Mouse (Mus musculus): ENCODE results near the gene Ugt1a10. TPM values are rescaled to one million over a fixed set of nuclear protein-coding genes. Genes with fewer than 3 reads are reported as not detected.
A peak's percentile ranks its signal among the peaks of the same experiment; 100 is the strongest.

The Ugt1a10 gene
- polyA plus RNA-seq, 1 experiment from 2014 or later: not detected

DNA sequence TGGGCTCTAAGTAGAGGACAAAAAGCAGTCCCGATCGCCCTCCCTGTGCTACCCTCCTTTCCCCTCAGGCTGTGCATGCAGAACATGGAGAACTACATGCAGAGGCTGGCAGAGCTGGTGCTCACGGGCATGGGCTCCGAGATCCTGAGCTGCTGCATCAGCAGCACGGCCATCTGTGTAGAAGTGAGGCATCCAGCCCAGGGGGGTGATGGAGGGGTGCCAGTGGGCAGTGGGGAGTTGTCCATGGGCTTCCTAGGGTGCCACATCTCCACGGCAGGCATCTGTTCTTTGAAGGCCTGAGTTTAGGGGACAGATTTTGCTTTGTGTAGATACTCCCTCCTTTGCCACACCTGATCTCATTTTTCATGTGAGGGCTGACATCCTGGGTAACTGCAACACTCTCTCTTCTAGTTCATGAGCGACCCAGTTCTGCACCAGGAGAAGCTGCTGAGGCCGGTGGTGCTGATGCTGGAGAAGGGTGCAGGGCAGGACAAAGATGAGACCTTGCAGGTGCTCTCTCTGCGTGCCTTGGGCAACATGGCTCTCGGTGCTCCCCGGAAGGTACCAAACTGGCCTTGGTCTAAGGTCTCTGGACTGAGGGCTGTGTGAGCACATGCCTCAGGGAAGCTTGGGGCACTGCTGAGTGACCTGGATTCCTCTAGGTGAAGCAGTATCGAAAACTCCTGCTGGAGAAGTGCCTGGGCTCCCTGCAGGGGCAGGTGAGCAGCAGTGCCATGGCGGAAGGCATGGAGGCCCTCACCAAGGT lies 201.0 kb downstream of the Ugt1a10 start:
- Histone ChIP-seq H3K4me1 (replicated peaks; ENCODE audit: control insufficient read depth, insufficient read depth, low read length) (no peaks in the 10 kb centered on the region), H3K9me3 (ENCODE audit: control insufficient read depth, low read length) (peaks cover 64% of the 10 kb centered on the region), H3K4me3 (replicated peaks; ENCODE audit: low read length) (no peak overlapping the region), H3K36me3 (replicated peaks; ENCODE audit: control insufficient read depth, insufficient read depth) (peaks cover 12% of the 10 kb centered on the region; the same call in 1 of the 2 replicates), H3K27ac (no peak overlapping the region), H3K27me3 (ENCODE audit: control insufficient read depth, insufficient read depth, low read length) (no peaks in the 10 kb centered on the region), H3K9ac (no peak overlapping the region), H3K4me2 (replicated peaks) (no peak overlapping the region)
- DNase-seq (ENCODE audit: low spot score): no peak
- 81% methylated on average over 13 of the region's 13 CpGs for WGBS
- no peak for ATAC-seq (ENCODE audit: low FRiP score)

DNA sequence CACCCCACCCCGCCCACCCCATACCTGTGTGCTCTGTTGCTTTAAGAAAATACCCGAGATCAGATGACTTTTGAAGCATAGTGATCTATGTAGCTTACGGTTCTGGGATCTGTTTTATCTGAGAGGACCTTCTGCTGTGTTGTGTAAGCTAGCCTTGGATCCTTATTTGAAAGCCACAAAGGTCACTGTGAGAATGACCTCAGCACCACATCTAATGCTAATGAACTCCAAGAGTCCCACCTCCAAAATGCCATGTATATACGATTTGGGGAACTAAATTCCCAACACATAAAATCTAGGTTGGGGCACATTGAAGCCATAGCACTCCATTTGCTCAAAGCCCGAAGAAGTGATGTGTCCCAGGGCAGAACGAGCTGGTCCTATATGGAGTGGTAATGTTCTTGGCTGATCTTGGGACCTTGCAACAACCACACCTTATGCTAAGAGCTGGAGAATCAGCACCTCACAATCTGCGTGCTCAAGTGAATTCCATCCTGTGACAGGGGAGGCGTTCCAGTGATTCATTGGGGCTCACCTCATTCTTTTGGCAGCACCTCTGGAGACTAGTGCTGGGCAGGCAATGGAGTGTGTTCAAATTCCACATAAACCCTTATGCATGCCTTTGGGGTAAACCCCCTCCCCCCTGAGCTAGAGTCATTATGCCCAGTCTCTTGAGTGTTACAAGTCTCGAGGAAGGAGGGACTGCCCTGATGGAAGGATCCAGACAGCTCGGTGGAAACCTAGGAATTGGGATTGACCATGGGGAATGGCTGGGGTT lies 201.9 kb downstream of the Ugt1a10 start:
- Histone ChIP-seq H3K4me3 (replicated peaks; ENCODE audit: low read length) (no peak overlapping the region), H3K27ac (no peak overlapping the region), H3K4me2 (replicated peaks) (no peak overlapping the region), H3K27me3 (ENCODE audit: control insufficient read depth, insufficient read depth, low read length) (no peaks in the 10 kb centered on the region), H3K9me3 (ENCODE audit: control insufficient read depth, low read length) (peaks cover 58% of the 10 kb centered on the region), H3K4me1 (replicated peaks; ENCODE audit: control insufficient read depth, insufficient read depth, low read length) (no peaks in the 10 kb centered on the region), H3K9ac (no peak overlapping the region), H3K36me3 (replicated peaks; ENCODE audit: control insufficient read depth, insufficient read depth) (peaks cover 18% of the 10 kb centered on the region)
- ATAC-seq (ENCODE audit: low FRiP score) (no peak), DNase-seq (ENCODE audit: low spot score) (no peak)
- 81% methylated on average over 10 of the region's 10 CpGs for WGBS

DNA sequence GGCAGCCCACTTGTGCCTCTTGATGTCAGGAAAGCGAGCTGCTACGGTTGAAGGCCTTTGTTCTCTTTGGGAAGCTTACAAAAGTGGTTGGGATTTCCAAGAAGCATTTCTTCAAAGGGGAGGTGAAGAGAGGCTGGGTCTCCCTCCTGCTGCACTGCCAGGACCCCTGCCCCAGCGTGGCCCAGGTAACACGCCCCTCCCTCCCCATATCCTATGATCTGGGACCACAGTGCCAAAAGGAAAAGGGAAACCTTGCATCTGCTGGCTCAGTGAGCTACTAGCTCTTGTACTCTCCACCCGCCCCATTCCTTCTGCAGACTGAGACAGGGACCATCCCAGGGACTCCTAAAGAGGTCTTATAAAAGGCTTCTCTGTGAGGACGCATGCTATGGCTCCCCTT lies 202.5 kb downstream of the Ugt1a10 start:
- no peak for DNase-seq (ENCODE audit: low spot score)
- WGBS: 83% methylated on average over 6 of the region's 6 CpGs
- Histone ChIP-seq H3K36me3 (replicated peaks; ENCODE audit: control insufficient read depth, insufficient read depth) (peaks cover 24% of the 10 kb centered on the region), H3K4me1 (replicated peaks; ENCODE audit: control insufficient read depth, insufficient read depth, low read length) (no peaks in the 10 kb centered on the region), H3K4me3 (replicated peaks; ENCODE audit: low read length) (no peak overlapping the region), H3K4me2 (replicated peaks) (no peak overlapping the region), H3K27me3 (ENCODE audit: control insufficient read depth, insufficient read depth, low read length) (no peaks in the 10 kb centered on the region), H3K27ac (no peak overlapping the region), H3K9ac (no peak overlapping the region), H3K9me3 (ENCODE audit: control insufficient read depth, low read length) (peaks cover 52% of the 10 kb centered on the region)
- ATAC-seq (ENCODE audit: low FRiP score): no peak

DNA sequence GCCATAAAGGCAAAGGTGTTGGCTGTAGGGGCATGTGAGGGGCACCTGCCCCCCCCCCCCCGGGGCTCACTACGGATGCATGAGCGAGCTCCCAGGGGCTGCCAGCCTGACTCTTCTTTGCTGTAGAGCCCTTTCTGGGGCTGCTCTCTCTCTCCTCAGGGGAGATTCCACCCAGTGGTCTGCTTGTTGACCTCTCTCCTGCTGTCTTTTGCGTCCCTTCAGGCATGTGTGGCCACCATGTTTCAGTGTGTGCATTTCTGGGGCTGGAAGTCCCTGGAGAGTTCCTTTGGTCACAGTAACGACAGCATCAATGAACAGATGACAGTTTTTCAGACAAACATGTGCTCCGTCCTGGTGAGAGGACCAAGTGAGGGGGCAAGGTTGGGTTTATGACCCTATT lies 203.2 kb downstream of the Ugt1a10 start:
- ATAC-seq (ENCODE audit: low FRiP score): no peak

DNA sequence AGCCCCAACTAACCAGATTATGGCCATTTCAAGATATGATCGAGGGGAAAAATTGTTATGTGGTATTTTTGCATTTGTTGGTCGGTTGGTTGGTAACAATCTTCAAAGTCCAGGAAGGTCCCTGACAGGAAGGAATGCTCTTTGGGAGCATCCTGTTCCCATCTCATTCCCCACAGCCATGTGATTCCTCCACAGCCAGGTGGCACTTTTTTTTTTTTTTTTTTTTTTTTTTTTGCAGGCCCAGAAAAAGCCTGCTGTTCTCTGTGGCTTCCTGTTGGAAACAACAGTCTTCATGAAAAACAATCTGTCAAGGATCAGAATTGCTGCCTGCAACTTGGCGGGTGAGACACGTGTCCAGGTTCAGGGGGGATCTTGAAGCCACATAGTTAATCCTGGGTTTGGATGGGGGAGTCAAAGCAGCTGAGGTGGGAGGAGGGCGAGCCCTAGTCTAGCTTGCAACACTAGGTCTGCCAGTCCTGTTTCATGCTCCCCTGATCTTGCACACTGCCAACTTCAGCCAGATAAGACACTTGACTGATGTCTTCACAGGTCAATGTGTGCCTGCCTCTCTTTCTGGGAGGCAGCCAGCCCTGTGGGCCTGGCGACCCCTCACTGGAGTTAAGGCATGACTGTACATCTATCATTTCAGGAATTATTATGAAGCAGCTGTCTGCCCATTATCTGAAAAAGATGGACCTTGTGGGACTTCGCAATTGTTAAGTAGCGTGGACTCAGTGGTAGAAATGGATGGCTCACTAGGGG lies 203.9 kb downstream of the Ugt1a10 start:
- Histone ChIP-seq H3K27me3 (ENCODE audit: control insufficient read depth, insufficient read depth, low read length) (no peaks in the 10 kb centered on the region), H3K36me3 (replicated peaks; ENCODE audit: control insufficient read depth, insufficient read depth) (peaks cover 38% of the 10 kb centered on the region), H3K9ac (no peak overlapping the region), H3K9me3 (ENCODE audit: control insufficient read depth, low read length) (peaks cover 38% of the 10 kb centered on the region), H3K4me2 (replicated peaks) (no peak overlapping the region), H3K27ac (no peak overlapping the region), H3K4me1 (replicated peaks; ENCODE audit: control insufficient read depth, insufficient read depth, low read length) (no peaks in the 10 kb centered on the region), H3K4me3 (replicated peaks; ENCODE audit: low read length) (no peak overlapping the region)
- ATAC-seq (ENCODE audit: low FRiP score) (peak; percentile 1; the same call in 1 of the 2 replicates), DNase-seq (ENCODE audit: low spot score) (no peak)
- WGBS: 73% methylated on average over 8 of the region's 8 CpGs

More for the DNA sequence above, 203.2 kb downstream of the Ugt1a10 start:
- no peak for DNase-seq (ENCODE audit: low spot score)
- peaks cover 45% of the 10 kb centered on the region for H3K9me3 ChIP-seq (ENCODE audit: control insufficient read depth, low read length)
- H3K36me3 ChIP-seq (replicated peaks; ENCODE audit: control insufficient read depth, insufficient read depth): peaks cover 31% of the 10 kb centered on the region
- no peak overlapping the region for H3K9ac ChIP-seq
- no peak overlapping the region for H3K27ac ChIP-seq
- H3K4me2 ChIP-seq (replicated peaks): no peak overlapping the region
- no peaks in the 10 kb centered on the region for H3K4me1 ChIP-seq (replicated peaks; ENCODE audit: control insufficient read depth, insufficient read depth, low read length)
- H3K4me3 ChIP-seq (replicated peaks; ENCODE audit: low read length): no peak overlapping the region
- H3K27me3 ChIP-seq (ENCODE audit: control insufficient read depth, insufficient read depth, low read length): no peaks in the 10 kb centered on the region
- WGBS: 61% methylated on average over 6 of the region's 6 CpGs

DNA sequence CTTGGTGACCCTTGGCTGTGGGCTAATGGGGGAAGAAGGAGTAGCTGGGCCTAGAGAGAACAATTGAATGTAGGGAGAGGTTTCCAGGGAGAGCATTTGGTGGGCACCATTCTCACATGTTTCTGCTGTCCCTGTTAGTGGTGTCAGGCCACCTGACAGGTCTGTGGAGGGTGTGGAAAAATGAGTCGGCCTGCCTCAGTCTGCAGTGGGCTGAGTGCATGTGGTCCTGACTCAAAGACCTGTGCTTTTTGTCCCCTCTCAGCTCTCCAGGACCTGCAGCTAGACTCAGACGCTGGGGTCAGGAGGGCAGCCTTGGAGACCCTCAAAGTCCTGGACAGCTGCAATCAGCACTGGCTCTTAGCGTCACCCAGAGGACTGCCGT lies 204.4 kb downstream of the Ugt1a10 start:
- ATAC-seq (ENCODE audit: low FRiP score): peak; percentile 5
- no peak for DNase-seq (ENCODE audit: low spot score)

DNA sequence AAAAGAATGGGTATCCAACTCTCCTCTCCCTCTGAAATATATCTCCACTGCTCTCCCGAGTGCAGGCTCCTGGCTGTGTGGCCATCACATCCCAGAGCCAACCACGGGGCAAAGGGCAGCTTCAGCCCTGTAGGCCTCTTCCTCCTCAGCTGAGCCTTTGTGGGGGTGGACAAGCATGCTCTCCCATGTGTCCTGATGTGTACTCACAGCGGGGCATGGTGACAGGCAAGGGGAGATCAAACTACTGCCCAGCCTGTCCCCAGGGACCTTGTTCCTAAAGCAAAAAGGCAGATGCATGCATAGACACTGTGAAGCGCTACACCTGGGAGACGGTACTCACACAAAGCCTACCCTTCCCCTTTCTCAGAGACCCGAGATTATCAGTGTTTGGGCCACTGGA lies 204.9 kb downstream of the Ugt1a10 start:
- Histone ChIP-seq H3K36me3 (replicated peaks; ENCODE audit: control insufficient read depth, insufficient read depth) (peaks cover 48% of the 10 kb centered on the region), H3K9ac (no peak overlapping the region), H3K27ac (no peak overlapping the region), H3K9me3 (ENCODE audit: control insufficient read depth, low read length) (peaks cover 28% of the 10 kb centered on the region), H3K4me1 (replicated peaks; ENCODE audit: control insufficient read depth, insufficient read depth, low read length) (no peaks in the 10 kb centered on the region), H3K27me3 (ENCODE audit: control insufficient read depth, insufficient read depth, low read length) (no peaks in the 10 kb centered on the region), H3K4me2 (replicated peaks) (no peak overlapping the region), H3K4me3 (replicated peaks; ENCODE audit: low read length) (no peak overlapping the region)
- 82% methylated on average over 6 of the region's 6 CpGs for WGBS
- peak; percentile 1; the same call in 1 of the 2 replicates for ATAC-seq (ENCODE audit: low FRiP score)
- no peak for DNase-seq (ENCODE audit: low spot score)

More for the DNA sequence above, 204.4 kb downstream of the Ugt1a10 start:
- WGBS: 80% methylated on average over 4 of the region's 4 CpGs
- Histone ChIP-seq H3K9me3 (ENCODE audit: control insufficient read depth, low read length) (peaks cover 33% of the 10 kb centered on the region), H3K9ac (no peak overlapping the region), H3K4me1 (replicated peaks; ENCODE audit: control insufficient read depth, insufficient read depth, low read length) (no peaks in the 10 kb centered on the region), H3K36me3 (replicated peaks; ENCODE audit: control insufficient read depth, insufficient read depth) (peaks cover 44% of the 10 kb centered on the region), H3K27ac (no peak overlapping the region), H3K4me3 (replicated peaks; ENCODE audit: low read length) (no peak overlapping the region), H3K27me3 (ENCODE audit: control insufficient read depth, insufficient read depth, low read length) (no peaks in the 10 kb centered on the region), H3K4me2 (replicated peaks) (no peak overlapping the region)

DNA sequence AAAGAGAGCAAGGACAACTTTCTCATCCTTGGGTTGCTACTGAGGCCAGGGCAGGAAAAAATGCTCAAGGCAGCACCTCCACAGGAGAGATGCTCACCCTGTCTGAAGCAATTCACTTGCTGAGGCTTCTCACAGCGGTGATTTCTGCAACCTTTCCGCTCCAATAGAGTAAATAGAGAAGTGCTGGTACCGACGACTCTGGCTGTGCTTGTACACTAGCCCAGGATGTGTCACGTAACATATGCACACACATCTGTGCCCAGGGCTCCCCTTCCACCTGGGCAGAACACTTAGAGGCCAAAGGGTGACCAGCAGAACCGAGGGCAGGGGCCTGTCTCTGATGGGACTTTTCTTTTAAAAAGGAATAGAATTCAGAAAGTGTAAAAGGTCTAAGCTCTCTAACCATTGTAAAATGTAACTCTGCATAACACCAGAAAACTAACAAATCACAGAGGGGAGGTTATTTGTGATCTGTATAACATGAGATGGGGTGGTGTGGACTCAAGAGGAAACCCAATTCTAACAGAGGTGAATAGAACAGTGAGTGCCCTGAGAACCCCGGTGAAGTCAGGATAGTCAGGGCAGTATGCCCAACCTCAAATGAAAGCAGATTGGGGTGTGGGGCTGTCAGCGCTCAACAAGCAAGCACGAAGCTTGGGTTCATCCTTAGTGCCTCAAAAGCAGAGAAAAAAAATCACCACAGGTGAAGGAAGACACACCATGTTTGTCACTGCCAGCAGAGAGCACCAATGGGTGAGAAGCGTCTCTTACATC lies 205.6 kb downstream of the Ugt1a10 start:
- Histone ChIP-seq H3K27ac (no peak overlapping the region), H3K9me3 (ENCODE audit: control insufficient read depth, low read length) (peaks cover 21% of the 10 kb centered on the region), H3K36me3 (replicated peaks; ENCODE audit: control insufficient read depth, insufficient read depth) (peaks cover 55% of the 10 kb centered on the region), H3K9ac (no peak overlapping the region), H3K4me3 (replicated peaks; ENCODE audit: low read length) (no peak overlapping the region), H3K4me1 (replicated peaks; ENCODE audit: control insufficient read depth, insufficient read depth, low read length) (no peaks in the 10 kb centered on the region), H3K27me3 (ENCODE audit: control insufficient read depth, insufficient read depth, low read length) (no peaks in the 10 kb centered on the region), H3K4me2 (replicated peaks) (no peak overlapping the region)
- 83% methylated on average over 10 of the region's 10 CpGs for WGBS
- DNase-seq (ENCODE audit: low spot score): no peak
- no peak for ATAC-seq (ENCODE audit: low FRiP score)

Measured in hindbrain, embryonic 14.5 days (tissue).